Mouse (Mus musculus) embryonic facial prominence, embryonic 10.5 days (tissue): Measurements from ENCODE around the gene Gkn1. TPM values are rescaled to one million over a fixed set of nuclear protein-coding genes. Genes with fewer than 3 reads are reported as not detected.
A peak's percentile ranks its signal among the peaks of the same experiment; 100 is the strongest.

Experiments
- DNase-seq: peaks from one replicate; pipeline ENCODE4 v3.0.0-alpha.2; 2017; ENCODE audit warnings: low spot score
- H3K27ac ChIP-seq: fragments of 300-500 bp; sonication (generic); replicated peaks from 2 replicates; pipeline ENCODE4 v1.5.1; 2016; ENCODE audit warnings: mild to moderate bottlenecking
- H3K27me3 ChIP-seq: fragments of 300-500 bp; sonication (generic); replicated peaks from 2 replicates; pipeline ENCODE4 v1.6.1; 2016; ENCODE audit warnings: low read depth, mild to moderate bottlenecking; ENCODE audit not compliant: poor library complexity, severe bottlenecking
- H3K36me3 ChIP-seq: fragments of 300-500 bp; sonication (generic); replicated peaks from 2 replicates; pipeline ENCODE4 v1.6.1; 2016; ENCODE audit warnings: mild to moderate bottlenecking, moderate library complexity
- H3K4me1 ChIP-seq: fragments of 300-500 bp; sonication (generic); 2 replicates; pipeline ENCODE4 v1.6.1; 2016
- H3K4me3 ChIP-seq: fragments of 300-500 bp; sonication (generic); 2 replicates; pipeline ENCODE4 v1.5.1; 2016; ENCODE audit warnings: mild to moderate bottlenecking, moderate library complexity
- H3K9me3 ChIP-seq: fragments of 300-500 bp; sonication (generic); 2 replicates; pipeline ENCODE4 v1.6.1; 2016; ENCODE audit warnings: mild to moderate bottlenecking
- WGBS: fragments of 180-500 bp; shearing (Covaris S2); methylation state at CpG from one replicate; pipeline ENCODE4 v1.1.7; 2016; 5-methylcytosine and 5-hydroxymethylcytosine counted together
- polyA plus RNA-seq: library from polyadenylated mRNA; unstranded; fragments of >200 nt; fragmentation: Nextera tagmentation; extraction: Ambion mirVana; gene quantifications from 2 replicates; pipeline ENCODE4 v1.2.1, GENCODE M21; 2016

Gene Gkn1
- not detected in 2 replicates for polyA plus RNA-seq

DNA sequence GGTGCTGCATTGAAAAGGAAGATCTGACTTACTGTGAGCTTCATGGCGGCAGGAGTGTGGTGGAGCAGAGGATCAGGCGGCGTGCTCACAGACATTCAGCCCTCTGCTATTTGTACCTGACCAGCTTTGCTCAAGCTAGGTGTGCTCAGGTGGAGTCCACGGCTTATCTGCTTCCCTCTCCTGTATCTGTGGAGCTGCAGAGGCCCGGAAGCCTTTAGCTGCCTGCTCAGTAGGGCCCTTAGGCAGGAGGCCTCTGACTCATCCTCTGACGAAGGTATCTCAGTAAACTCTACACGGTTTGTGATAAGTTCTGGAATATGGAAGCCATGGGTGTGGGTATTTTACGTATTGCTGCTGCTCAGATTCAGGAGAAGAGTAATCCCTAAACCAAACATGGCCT lies at the start of gene Gkn1:
TSS of gene Gkn1 (minus strand) at position 114 of the 400 bp plus-strand sequence.
- Histone ChIP-seq H3K9me3 (no peaks in the 10 kb centered on the region), H3K36me3 (no peaks in the 10 kb centered on the region)
- WGBS, result 89% methylated on average over 8 of the region's 8 CpGs

DNA sequence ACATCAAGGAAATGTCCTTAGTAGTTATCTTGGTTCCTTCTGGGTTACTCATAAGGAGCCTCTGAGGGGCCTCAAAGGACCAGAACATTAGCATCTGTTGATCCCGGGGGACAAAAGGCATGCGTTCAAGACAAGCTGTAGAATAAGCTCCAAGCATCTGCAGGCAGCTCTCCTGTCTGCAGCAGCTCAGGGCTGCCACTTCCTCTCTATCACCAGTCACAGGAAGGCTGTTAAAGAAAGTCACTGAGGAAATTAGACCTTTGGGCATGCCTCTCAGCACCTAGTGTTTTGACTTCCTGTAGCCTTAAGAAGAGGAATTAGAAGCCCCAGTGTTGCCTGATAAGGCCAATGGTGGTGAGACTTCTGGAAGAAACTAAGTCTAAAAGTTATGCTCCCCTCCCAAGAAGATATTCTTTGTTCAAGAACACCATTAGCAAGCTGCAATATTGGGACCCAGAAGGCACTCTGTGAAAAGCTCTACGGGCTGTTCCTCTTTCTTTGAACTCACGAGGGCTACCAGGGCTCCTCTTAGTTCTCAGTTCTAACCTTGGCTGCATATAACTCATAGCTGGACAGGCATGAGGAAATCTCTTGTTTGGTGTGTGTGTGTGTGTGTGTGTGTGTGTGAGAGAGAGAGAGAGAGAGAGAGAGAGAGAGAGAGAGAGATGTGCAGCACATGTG lies 49.3 kb upstream of the Gkn1 start:
- Histone ChIP-seq H3K4me3 (no peak overlapping the region), H3K36me3 (no peaks in the 10 kb centered on the region), H3K9me3 (no peaks in the 10 kb centered on the region), H3K4me1 (peaks cover 13% of the 10 kb centered on the region; the same call in 1 of the 2 replicates), H3K27ac (no peak overlapping the region), H3K27me3 (no peaks in the 10 kb centered on the region)
- WGBS, result 67% methylated on average over 4 of the region's 4 CpGs
- DNase-seq, result no peak

More for the DNA sequence above, at the start of gene Gkn1:
- no peak within 1 kb of the TSS for H3K4me3 ChIP-seq
- H3K4me1 ChIP-seq, result no peaks in the 10 kb centered on the region
- no peak for DNase-seq
- no peaks in the 10 kb centered on the region for H3K27me3 ChIP-seq
- H3K27ac ChIP-seq, result no peak within 1 kb of the TSS

DNA sequence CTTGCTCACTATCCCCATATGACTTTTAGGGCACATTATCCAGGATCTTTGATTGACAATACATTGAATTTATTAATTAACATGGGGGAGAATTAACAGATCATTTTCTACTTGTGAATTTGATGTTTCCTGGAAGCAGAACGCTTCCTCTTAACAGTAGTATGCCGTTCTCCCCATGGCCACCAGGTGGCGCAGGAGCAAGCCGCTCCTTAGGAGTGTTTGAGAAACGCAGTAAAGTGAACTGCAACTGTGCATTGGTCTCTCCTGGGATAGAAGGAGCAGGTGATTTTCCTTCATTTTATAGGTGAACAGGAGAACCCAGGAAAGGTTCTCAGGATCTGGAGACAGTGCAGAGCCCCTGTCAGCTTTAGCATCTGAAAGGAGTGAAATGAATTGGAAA lies 48.4 kb upstream of the Gkn1 start:
- peak; percentile 81 for DNase-seq
- no peaks in the 10 kb centered on the region for H3K27me3 ChIP-seq
- no peaks in the 10 kb centered on the region for H3K36me3 ChIP-seq
- H3K9me3 ChIP-seq, result no peaks in the 10 kb centered on the region
- WGBS, result 1% methylated on average over 5 of the region's 5 CpGs
- no peak overlapping the region for H3K27ac ChIP-seq
- H3K4me3 ChIP-seq, result no peak overlapping the region
- peaks cover 13% of the 10 kb centered on the region; the same call in 1 of the 2 replicates for H3K4me1 ChIP-seq

DNA sequence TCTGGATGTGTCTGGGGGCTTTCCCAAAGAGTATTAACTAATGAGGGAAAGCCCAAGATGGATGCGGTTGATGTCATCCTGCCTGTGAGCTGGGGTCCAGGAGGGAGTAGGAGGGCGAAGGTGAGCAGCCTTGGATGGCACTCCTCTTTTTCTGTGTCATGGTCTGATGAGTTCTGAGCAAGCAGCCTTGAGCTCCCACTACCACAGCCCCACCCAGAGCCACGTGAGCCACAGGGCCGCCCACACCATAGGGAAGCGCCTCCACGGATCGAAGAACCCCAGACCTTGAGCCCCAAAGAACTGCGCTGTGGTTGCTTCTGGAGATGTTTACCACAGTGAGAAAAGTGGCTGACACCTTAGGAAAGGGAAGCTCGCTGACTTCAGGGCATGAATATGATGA lies 44.0 kb upstream of the Gkn1 start:
- 89% methylated on average over 9 of the region's 9 CpGs for WGBS
- Histone ChIP-seq H3K27ac (no peak overlapping the region), H3K9me3 (no peaks in the 10 kb centered on the region)

GRCm38 (mm10) chr6:87393466-87394205 lies 42.9 kb upstream of the Gkn1 start:
- no peaks in the 10 kb centered on the region for H3K9me3 ChIP-seq
- peaks cover 20% of the 10 kb centered on the region for H3K4me1 ChIP-seq
- no peaks in the 10 kb centered on the region for H3K36me3 ChIP-seq
- H3K27ac ChIP-seq, result no peak overlapping the region
- H3K4me3 ChIP-seq, result no peak overlapping the region
- no peaks in the 10 kb centered on the region for H3K27me3 ChIP-seq
- DNase-seq, result no peak
- 66% methylated on average over 8 of the region's 8 CpGs for WGBS

More for the DNA sequence above, 44.0 kb upstream of the Gkn1 start:
- DNase-seq, result no peak
- H3K4me3 ChIP-seq, result no peak overlapping the region
- peaks cover 12% of the 10 kb centered on the region for H3K4me1 ChIP-seq
- no peaks in the 10 kb centered on the region for H3K36me3 ChIP-seq
- no peaks in the 10 kb centered on the region for H3K27me3 ChIP-seq

- peaks cover 29% of the 10 kb centered on the region for H3K4me1 ChIP-seq
- no peaks in the 10 kb centered on the region for H3K36me3 ChIP-seq
- H3K27ac ChIP-seq, result no peak overlapping the region
- DNase-seq, result peak; percentile 32
- H3K4me3 ChIP-seq, result no peak overlapping the region
- WGBS, result 21% methylated on average over 5 of the region's 5 CpGs
- no peaks in the 10 kb centered on the region for H3K9me3 ChIP-seq
- H3K27me3 ChIP-seq, result peaks cover 35% of the 10 kb centered on the region
Observed at GRCm38 (mm10) chr6:87389455-87389989, 38.8 kb upstream of the Gkn1 start.

DNA sequence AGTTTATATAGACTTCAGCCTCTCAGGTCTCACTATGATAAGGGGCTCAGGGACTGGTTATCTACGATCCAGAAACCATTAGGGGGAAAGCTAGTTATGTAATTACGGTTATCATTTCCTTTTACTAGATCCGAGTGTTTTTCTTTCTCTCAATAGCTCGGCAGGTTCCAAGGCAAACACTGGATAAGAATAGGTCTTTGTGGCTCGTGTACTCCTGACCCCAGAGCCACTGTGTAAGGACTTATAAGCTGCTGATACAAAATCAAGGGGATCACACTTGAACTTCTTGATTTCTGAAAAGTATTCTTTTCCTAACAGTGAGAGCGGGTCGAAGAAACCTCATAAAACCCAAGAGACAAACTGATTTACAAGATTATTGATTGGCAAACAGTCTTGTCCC lies 38.1 kb upstream of the Gkn1 start, which contains the start of gene Gkn3:
TSS of gene Gkn3 (minus strand) at position 59 of the 400 bp plus-strand sequence.
- H3K27me3 ChIP-seq, result peaks cover 38% of the 10 kb centered on the region
- no peak within 1 kb of the TSS for H3K4me3 ChIP-seq
- H3K9me3 ChIP-seq, result no peaks in the 10 kb centered on the region
- DNase-seq, result no peak
- WGBS, result 45% methylated on average over 7 of the region's 7 CpGs
- no peaks in the 10 kb centered on the region for H3K36me3 ChIP-seq
- no peak within 1 kb of the TSS for H3K27ac ChIP-seq
- peaks cover 32% of the 10 kb centered on the region for H3K4me1 ChIP-seq

GRCm38 (mm10) chr6:87386681-87387080 lies 35.9 kb upstream of the Gkn1 start:
- H3K27ac ChIP-seq, result no peak overlapping the region
- no peak overlapping the region for H3K4me3 ChIP-seq
- no peaks in the 10 kb centered on the region for H3K9me3 ChIP-seq
- WGBS, result 87% methylated on average over 10 of the region's 10 CpGs
- no peak for DNase-seq
- H3K36me3 ChIP-seq, result no peaks in the 10 kb centered on the region
- H3K4me1 ChIP-seq, result peaks cover 31% of the 10 kb centered on the region
- H3K27me3 ChIP-seq, result peaks cover 58% of the 10 kb centered on the region

DNA sequence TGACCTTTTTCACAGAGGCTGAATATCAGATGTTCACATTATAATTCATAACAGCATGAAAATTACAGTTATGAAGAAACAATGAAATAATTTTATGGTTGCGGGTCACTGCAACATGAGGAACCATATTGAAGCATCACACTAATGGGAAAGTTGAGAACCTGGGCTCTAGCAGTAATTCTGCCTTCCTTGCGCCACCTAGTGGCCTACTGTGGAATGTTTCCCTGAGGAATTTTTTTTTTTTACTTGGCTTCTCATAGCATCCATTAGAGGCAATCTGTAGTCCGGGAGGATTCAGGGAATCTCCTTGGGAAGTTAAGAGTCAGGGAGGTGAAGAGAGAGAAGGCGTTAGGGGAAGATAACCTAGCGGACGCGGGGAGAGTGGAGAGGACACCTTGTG lies 35.5 kb upstream of the Gkn1 start:
- Histone ChIP-seq H3K27me3 (peaks cover 58% of the 10 kb centered on the region), H3K4me1 (peaks cover 31% of the 10 kb centered on the region), H3K4me3 (no peak overlapping the region), H3K9me3 (no peaks in the 10 kb centered on the region), H3K36me3 (no peaks in the 10 kb centered on the region), H3K27ac (no peak overlapping the region)
- WGBS, result 17% methylated on average over 7 of the region's 7 CpGs
- DNase-seq, result peak; percentile 73

DNA sequence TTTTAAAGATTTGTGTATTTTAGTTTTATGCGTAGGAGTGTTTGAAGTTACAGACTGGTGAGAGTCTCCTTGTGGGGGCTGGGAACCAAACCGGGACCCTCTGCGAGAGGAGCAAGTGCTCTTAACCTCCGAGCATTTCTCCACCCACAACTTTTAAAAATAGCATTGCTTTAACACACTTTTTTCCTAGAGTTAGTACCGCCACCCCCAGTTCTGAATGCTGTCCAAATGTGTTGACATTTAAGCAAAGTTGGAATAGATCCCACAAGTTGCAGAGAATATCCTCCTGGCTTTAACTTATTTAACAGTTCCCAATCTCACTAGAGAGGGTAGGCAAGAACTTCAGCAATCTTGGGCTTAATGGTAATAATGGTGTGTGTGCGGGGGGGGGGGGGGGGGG lies 34.0 kb upstream of the Gkn1 start:
- 65% methylated on average over 6 of the region's 6 CpGs for WGBS
- H3K27ac ChIP-seq, result no peak overlapping the region
- no peak for DNase-seq

GRCm38 (mm10) chr6:87383926-87384691 lies 33.4 kb upstream of the Gkn1 start:
- DNase-seq, result peak; percentile 35

More for the DNA sequence above, 34.0 kb upstream of the Gkn1 start:
- no peak overlapping the region for H3K4me3 ChIP-seq
- H3K9me3 ChIP-seq, result no peaks in the 10 kb centered on the region
- H3K36me3 ChIP-seq, result no peaks in the 10 kb centered on the region
- H3K4me1 ChIP-seq, result peaks cover 27% of the 10 kb centered on the region
- peaks cover 66% of the 10 kb centered on the region for H3K27me3 ChIP-seq

DNA sequence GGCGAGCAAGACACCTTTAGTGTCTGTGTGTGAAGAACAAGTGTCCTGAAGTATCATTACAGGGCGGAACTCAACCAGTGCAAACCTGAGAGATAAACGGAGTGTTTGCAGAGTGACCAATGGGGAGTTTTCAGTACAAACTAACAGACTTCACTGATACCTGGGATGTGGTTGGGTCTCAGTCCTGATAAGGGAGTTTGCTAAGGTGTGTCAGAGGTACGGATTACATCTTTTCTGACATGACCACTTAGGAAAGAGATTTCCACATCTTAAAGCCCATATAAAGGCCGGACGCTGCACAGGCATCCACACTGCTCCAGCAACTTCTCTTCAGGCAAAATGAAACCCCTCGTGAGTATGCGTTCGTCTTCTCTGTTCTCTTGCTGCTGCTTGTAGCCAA lies 22.3 kb upstream of the Gkn1 start, which contains the start of gene Gkn2:
TSS of gene Gkn2 (plus strand) at position 301 of the 400 bp plus-strand sequence.
- Histone ChIP-seq H3K27me3 (no peaks in the 10 kb centered on the region), H3K27ac (no peak within 1 kb of the TSS), H3K36me3 (no peaks in the 10 kb centered on the region), H3K4me1 (no peaks in the 10 kb centered on the region), H3K9me3 (no peaks in the 10 kb centered on the region), H3K4me3 (no peak within 1 kb of the TSS)
- 90% methylated on average over 9 of the region's 9 CpGs for WGBS
- no peak for DNase-seq

More at GRCm38 (mm10) chr6:87383926-87384691, 33.4 kb upstream of the Gkn1 start:
- Histone ChIP-seq H3K27ac (no peak overlapping the region), H3K4me1 (peaks cover 20% of the 10 kb centered on the region), H3K36me3 (no peaks in the 10 kb centered on the region), H3K9me3 (no peaks in the 10 kb centered on the region), H3K4me3 (peak overlapping the region; percentile 46), H3K27me3 (peaks cover 66% of the 10 kb centered on the region)
- WGBS, result 8% methylated on average over 24 of the region's 24 CpGs
